Mouse (Mus musculus) spleen, adult 2 months (tissue): Measurements from ENCODE around the gene Rap1gap. TPM values are rescaled to one million over a fixed set of nuclear protein-coding genes. Genes with fewer than 3 reads are reported as not detected.

Experiments used
- DNase-seq, 2 experiments: peaks; one replicate each; pipeline versions ENCODE4 v3.0.0 to v3.0.0-alpha.2; 2012 to 2021; ENCODE audit warnings: low spot score in 2 of 2, low read depth in 1 of 2
- H3K27ac ChIP-seq: fragments of 200-500 bp; 2 replicates; pipeline ENCODE4 v1.5.1; 2012; ENCODE audit warnings: low read length, inconsistent platforms; ENCODE audit not compliant: insufficient read depth
- H3K27me3 ChIP-seq: fragments of 200-500 bp; 2 replicates; pipeline ENCODE4 v1.6.1; 2012; ENCODE audit warnings: mild to moderate bottlenecking, moderate library complexity, low read length, inconsistent platforms; ENCODE audit not compliant: control insufficient read depth, insufficient read depth
- H3K36me3 ChIP-seq: fragments of 200-500 bp; 2 replicates; pipeline ENCODE4 v1.6.1; 2012; ENCODE audit warnings: mild to moderate bottlenecking, low read length, inconsistent platforms; ENCODE audit not compliant: control insufficient read depth, insufficient read depth
- H3K4me1 ChIP-seq: fragments of 200-500 bp; 2 replicates; pipeline ENCODE4 v1.6.1; 2011; ENCODE audit warnings: inconsistent platforms; ENCODE audit not compliant: control insufficient read depth, insufficient read depth, insufficient read length
- H3K4me3 ChIP-seq: fragments of 200-500 bp; 2 replicates; pipeline ENCODE4 v1.5.1; 2011; ENCODE audit warnings: mild to moderate bottlenecking, inconsistent platforms; ENCODE audit not compliant: insufficient read depth, insufficient read length; ENCODE audit errors: extremely low read depth
- CTCF ChIP-seq: fragments of 200-500 bp; IDR thresholded peaks from 2 replicates; pipeline ENCODE4 v1.5.1; 2011; ENCODE audit warnings: mild to moderate bottlenecking, inconsistent platforms; ENCODE audit not compliant: insufficient read depth, insufficient read length, insufficient replicate concordance; ENCODE audit errors: extremely low read depth
- POLR2A ChIP-seq: fragments of 200-500 bp; IDR thresholded peaks from 2 replicates; pipeline ENCODE4 v1.6.1; 2011; ENCODE audit warnings: low read depth, low read length, inconsistent platforms
- WGBS: fragments of 180-500 bp; shearing (Covaris S2); methylation state at CpG from one replicate; pipeline ENCODE4 v1.1.7; 2018; 5-methylcytosine and 5-hydroxymethylcytosine counted together
- polyA plus RNA-seq: library from polyadenylated mRNA; depleted of rRNA; stranded (reverse); fragments of >200 nt; gene quantifications from 2 replicates; pipeline ENCODE4 v1.2.3, GENCODE M21; 2012

Rap1gap gene
- polyA plus RNA-seq, 1 experiment = 49.3 TPM

DNA sequence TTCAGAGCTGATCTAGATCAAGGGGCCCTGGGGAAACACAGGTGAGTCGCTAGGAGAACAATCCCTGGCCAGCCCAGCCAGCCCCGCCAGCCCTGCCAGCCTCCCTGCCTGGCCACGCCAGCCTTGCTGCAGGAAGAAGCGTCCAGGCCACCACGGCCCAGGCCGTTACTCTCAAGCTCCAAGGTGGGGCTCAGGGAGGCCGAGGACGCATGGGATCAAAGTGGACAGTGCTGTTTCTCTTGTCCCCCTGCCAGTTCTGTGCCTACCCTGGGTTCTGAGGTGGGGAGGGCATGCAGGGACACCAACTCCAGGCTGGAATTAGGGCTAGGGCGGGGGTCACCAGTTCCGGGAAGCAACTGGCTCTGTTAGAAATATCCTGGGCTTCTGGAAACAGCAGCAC is 67.4 kb downstream of the Rap1gap start:
- Histone ChIP-seq H3K27ac (no peak overlapping the region), H3K4me1 (no peaks in the 10 kb centered on the region; the same call in 1 of the 2 replicates), H3K36me3 (no peaks in the 10 kb centered on the region), H3K4me3 (no peak overlapping the region), H3K27me3 (peaks cover 2% of the 10 kb centered on the region; the same call in 1 of the 2 replicates)
- TF ChIP-seq CTCF (no peak), POLR2A (no peak)
- WGBS = 80% methylated on average over 10 of the region's 10 CpGs
- DNase-seq = no peak

DNA sequence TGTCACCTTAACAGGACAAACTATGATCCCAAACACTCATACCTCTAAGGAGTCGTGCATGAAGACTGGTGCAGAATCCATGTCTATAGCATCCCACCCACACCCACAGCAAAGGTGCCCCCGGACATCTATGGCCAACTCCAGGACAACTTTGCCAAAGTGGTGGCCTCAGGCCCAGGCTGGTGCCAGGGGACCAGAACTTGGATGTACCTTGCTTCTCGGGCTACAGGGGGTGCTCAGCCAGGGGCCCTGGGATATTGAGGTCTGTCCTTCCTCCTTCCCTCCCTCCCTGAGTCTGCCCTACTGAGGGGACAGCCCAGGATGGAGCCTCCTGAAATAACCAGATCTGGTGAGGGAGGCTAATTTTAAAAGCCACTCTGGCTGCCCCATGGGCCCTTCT is 67.8 kb downstream of the Rap1gap start:
- no peaks in the 10 kb centered on the region; the same call in 1 of the 2 replicates for H3K4me1 ChIP-seq
- TF ChIP-seq POLR2A (no peak), CTCF (no peak)
- peaks cover 2% of the 10 kb centered on the region; the same call in 1 of the 2 replicates for H3K27me3 ChIP-seq
- no peaks in the 10 kb centered on the region for H3K36me3 ChIP-seq
- no peak for DNase-seq
- H3K27ac ChIP-seq = no peak overlapping the region
- 80% methylated on average over 3 of the region's 3 CpGs for WGBS
- H3K4me3 ChIP-seq = no peak overlapping the region

DNA sequence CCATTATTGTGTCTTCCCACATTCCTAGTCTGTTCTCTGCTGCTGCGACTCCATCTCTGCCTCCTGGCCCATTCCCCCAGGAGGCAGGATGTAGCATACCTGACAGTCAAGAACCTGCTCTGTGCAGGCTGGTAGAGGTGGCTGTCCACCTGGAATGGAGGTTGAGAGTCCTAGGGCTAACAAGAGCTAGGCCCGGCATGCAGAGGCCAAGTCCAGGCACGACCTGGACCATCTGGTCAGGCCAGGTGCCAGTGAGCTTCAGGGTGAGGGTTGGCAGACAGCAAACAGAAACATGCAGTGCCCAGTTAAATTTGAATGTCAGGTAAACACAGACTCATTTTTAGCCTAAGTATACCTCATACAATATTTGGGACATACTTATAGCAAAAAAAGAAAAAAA is 68.4 kb downstream of the Rap1gap start:
- 81% methylated on average over 3 of the region's 3 CpGs for WGBS
- Histone ChIP-seq H3K27ac (no peak overlapping the region), H3K4me1 (no peaks in the 10 kb centered on the region; the same call in 1 of the 2 replicates), H3K4me3 (no peak overlapping the region), H3K36me3 (no peaks in the 10 kb centered on the region), H3K27me3 (peaks cover 2% of the 10 kb centered on the region; the same call in 1 of the 2 replicates)
- TF ChIP-seq POLR2A (no peak), CTCF (no peak)
- no peak for DNase-seq

DNA sequence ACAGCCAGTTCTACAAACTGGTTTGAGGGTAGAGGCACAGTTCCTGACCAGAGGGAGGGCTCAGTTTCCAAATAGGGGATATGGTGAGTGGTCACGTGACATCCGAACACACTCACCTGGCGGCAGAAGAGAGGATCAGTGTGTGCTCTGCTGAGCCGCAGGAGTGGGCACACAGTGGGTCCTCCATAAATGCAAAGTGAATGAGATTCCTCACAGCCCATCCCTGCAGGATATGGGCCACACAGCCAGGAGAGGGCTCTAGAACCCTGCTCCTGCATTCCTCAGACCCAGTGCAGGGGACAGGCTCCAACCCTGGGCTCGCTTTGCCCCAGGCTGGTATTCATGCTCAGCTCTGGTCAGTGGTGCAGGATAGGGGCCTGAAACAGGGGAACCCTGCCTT is 68.9 kb downstream of the Rap1gap start:
- Histone ChIP-seq H3K4me3 (no peak overlapping the region), H3K27ac (no peak overlapping the region), H3K4me1 (no peaks in the 10 kb centered on the region; the same call in 1 of the 2 replicates), H3K36me3 (no peaks in the 10 kb centered on the region), H3K27me3 (peaks cover 2% of the 10 kb centered on the region; the same call in 1 of the 2 replicates)
- DNase-seq = no peak
- 80% methylated on average over 5 of the region's 5 CpGs for WGBS
- TF ChIP-seq POLR2A (no peak), CTCF (no peak)

DNA sequence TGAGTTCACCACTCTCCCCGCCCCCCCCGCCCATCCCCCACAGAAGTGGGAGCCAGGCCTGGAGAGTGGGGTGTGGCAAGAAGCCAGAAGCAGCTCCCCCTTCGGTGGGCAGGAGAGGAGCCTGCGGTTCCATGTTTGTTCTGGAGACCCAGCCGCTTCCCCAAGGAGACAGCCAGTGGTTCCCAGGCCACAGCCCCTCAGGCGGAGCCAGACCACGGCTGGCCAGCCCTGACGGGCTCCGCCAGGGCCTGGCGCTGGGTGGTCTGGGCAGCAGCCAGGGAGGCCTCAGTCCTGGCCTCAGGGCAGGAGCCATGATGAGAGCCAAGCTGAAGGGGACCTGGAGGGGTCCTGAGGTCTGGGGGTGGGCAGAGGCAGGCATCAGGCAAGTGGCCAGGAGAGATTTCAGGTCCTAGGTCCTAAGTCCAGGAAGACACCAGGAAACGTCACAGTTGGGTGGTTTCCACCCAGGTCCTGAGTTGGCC is 71.7 kb downstream of the Rap1gap start:
- H3K27ac ChIP-seq = no peak overlapping the region
- WGBS = 74% methylated on average over 11 of the region's 11 CpGs
- H3K27me3 ChIP-seq = no peaks in the 10 kb centered on the region
- TF ChIP-seq POLR2A = no peak
- TF ChIP-seq CTCF = no peak
- no peaks in the 10 kb centered on the region; the same call in none of the 2 replicates for H3K4me1 ChIP-seq
- no peak for DNase-seq
- H3K4me3 ChIP-seq = no peak overlapping the region
- H3K36me3 ChIP-seq = no peaks in the 10 kb centered on the region

DNA sequence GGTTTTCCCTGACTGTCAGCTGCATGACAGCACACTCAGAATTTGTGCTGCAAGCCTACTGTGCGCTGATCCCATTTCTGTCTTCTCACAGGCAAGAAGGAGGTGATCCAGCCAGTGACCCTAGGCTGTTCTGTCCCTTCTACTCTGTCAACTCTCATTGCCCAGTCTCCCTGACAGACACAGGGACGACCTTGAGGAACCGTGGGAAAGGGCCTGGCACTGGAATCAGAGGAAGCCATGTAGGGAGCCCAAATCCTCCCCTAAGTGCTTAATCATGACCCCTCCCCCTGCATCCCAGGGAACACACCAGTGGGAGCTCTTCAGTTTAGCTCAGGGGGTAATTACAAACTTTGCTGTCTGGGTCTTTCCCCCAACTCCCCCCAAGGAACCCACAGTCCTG is 73.2 kb downstream of the Rap1gap start:
- no peak for DNase-seq
- Histone ChIP-seq H3K36me3 (no peaks in the 10 kb centered on the region), H3K4me1 (no peaks in the 10 kb centered on the region; the same call in none of the 2 replicates), H3K4me3 (no peak overlapping the region), H3K27ac (no peak overlapping the region), H3K27me3 (no peaks in the 10 kb centered on the region)
- TF ChIP-seq CTCF (no peak), POLR2A (no peak)
- 62% methylated on average over 3 of the region's 3 CpGs for WGBS

DNA sequence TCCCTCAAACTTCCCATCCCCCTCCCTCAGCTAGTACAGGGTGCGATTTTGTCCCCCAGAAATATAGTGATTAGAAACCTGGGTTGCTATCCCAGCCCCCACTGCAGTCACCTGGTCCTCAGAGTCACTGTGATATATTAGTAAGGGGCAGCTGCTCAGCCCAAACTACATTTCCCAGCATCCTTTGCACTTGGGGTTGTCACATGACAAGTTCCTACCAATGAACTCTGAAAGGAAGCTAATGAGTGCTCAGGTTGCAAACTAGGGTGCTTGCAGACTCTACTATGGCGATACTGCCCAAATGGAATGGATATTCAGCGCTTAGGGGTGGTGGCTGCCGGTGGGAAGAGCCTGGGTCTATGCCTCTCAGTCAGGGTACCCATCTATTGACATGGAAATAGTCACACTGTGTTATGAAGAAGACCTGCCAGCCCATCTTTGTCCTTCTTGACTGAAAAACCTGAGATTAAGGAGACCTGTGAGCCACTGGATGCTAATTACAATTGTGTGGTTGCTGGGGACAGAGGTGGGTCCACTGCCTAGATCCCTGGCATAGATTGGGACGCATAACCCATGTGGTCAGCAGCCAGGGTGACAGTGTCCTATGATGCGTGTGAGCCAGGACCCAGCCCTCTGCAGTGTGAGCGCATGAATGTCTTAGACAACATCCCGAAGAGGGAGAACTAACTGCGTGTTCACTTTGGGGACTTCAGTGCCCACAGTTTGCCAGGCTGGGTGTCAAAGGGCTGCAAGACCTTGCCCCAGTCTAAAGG is 74.8 kb downstream of the Rap1gap start:
- H3K27me3 ChIP-seq = no peaks in the 10 kb centered on the region
- TF ChIP-seq POLR2A = no peak

More for the DNA sequence above, 74.8 kb downstream of the Rap1gap start:
- H3K27ac ChIP-seq = no peak overlapping the region
- H3K36me3 ChIP-seq = no peaks in the 10 kb centered on the region
- peak in 1 of 2 experiments; percentile 56 for DNase-seq
- no peaks in the 10 kb centered on the region; the same call in none of the 2 replicates for H3K4me1 ChIP-seq
- 57% methylated on average over 9 of the region's 9 CpGs for WGBS
- H3K4me3 ChIP-seq = no peak overlapping the region
